Mouse (Mus musculus) CH12.LX (cell line): Measurements from ENCODE around the gene H2-M10.6. TPM values are rescaled to one million over a fixed set of nuclear protein-coding genes. Genes with fewer than 3 reads are reported as not detected.
A peak's percentile ranks its signal among the peaks of the same experiment; 100 is the strongest.

ENCODE experiments used
- DNase-seq: peaks from one replicate; pipeline ENCODE4 v3.0.0-alpha.2; 2013; ENCODE audit errors: extremely low read depth
- H3K27ac ChIP-seq: 2 replicates; pipeline ENCODE4 v1.5.1; 2012; ENCODE audit warnings: low read depth, mild to moderate bottlenecking, control low read depth, moderate library complexity; ENCODE audit not compliant: insufficient read depth
- H3K27me3 ChIP-seq: replicated peaks from 2 replicates; pipeline ENCODE3; 2012; ENCODE audit warnings: inconsistent platforms
- H3K36me3 ChIP-seq, 2 experiments: replicated peaks in 1 of 2; 2 replicates each; pipeline versions ENCODE3 to v1.6.1; 2012; ENCODE audit warnings: inconsistent platforms in 1 of 2, low read length in 1 of 2, mild to moderate bottlenecking in 1 of 2, mixed read lengths in 1 of 2, moderate library complexity in 1 of 2; ENCODE audit not compliant: control insufficient read depth in 1 of 2, insufficient read depth in 1 of 2
- H3K4me1 ChIP-seq, 2 experiments: 2 replicates each; pipeline ENCODE4 v1.6.1; 2012; ENCODE audit warnings: inconsistent platforms in 1 of 2, moderate library complexity in 1 of 2; ENCODE audit not compliant: insufficient read depth in 2 of 2, control insufficient read depth in 1 of 2
- H3K4me2 ChIP-seq: 2 replicates; pipeline ENCODE4 v1.6.1; 2012; ENCODE audit warnings: low read depth, mild to moderate bottlenecking, control low read depth; ENCODE audit not compliant: poor library complexity, insufficient read depth, severe bottlenecking
- H3K4me3 ChIP-seq, 3 experiments: fragments of 150-350 bp in 1 of 3; sonication (generic) in 1 of 3; replicated peaks in 1 of 3; 2 replicates each; pipeline versions ENCODE3 to v1.5.1; 2011 to 2012; ENCODE audit warnings: low read depth in 2 of 3, low read length in 2 of 3, mild to moderate bottlenecking in 2 of 3, moderate library complexity in 2 of 3, control low read depth in 1 of 3, improper control_type of control experiment in 1 of 3, inconsistent platforms in 1 of 3, mixed read lengths in 1 of 3; ENCODE audit not compliant: poor library complexity in 1 of 3
- H3K79me2 ChIP-seq: replicated peaks from 2 replicates; pipeline ENCODE4 v1.6.1; 2012; ENCODE audit warnings: mild to moderate bottlenecking, moderate library complexity; ENCODE audit not compliant: control insufficient read depth, poor library complexity, insufficient read depth, severe bottlenecking; ENCODE audit errors: extremely low read depth
- H3K9ac ChIP-seq: 2 replicates; pipeline ENCODE4 v1.6.1; 2012; ENCODE audit warnings: low read depth, mild to moderate bottlenecking, control low read depth, moderate library complexity; ENCODE audit not compliant: insufficient read depth
- H3K9me3 ChIP-seq: replicated peaks from 2 replicates; pipeline ENCODE3; 2012; ENCODE audit warnings: low read length, inconsistent platforms, mixed read lengths
- BHLHE40 ChIP-seq: IDR thresholded peaks from 2 replicates; pipeline ENCODE4 v1.6.1; 2011; ENCODE audit warnings: mild to moderate bottlenecking, low read depth, low read length, improper control_type of control experiment
- CHD1 ChIP-seq: IDR thresholded peaks from 2 replicates; pipeline ENCODE4 v1.6.1; 2012; ENCODE audit warnings: low read depth, low read length, improper control_type of control experiment, inconsistent platforms
- CTCF ChIP-seq, 2 experiments: IDR thresholded peaks in 1 of 2; conservative IDR thresholded peaks in 1 of 2; 2 replicates each; pipeline ENCODE4 v1.5.1; 2011 to 2012; ENCODE audit warnings: low read depth in 2 of 2, low read length in 2 of 2, improper control_type of control experiment in 1 of 2, inconsistent platforms in 1 of 2, mild to moderate bottlenecking in 1 of 2, moderate library complexity in 1 of 2
- E2F4 ChIP-seq: IDR thresholded peaks from 2 replicates; pipeline ENCODE4 v1.6.1; 2011; ENCODE audit warnings: low read depth, low read length, improper control_type of control experiment; ENCODE audit not compliant: insufficient replicate concordance
- ELF1 ChIP-seq: IDR thresholded peaks from 2 replicates; pipeline ENCODE4 v1.6.1; 2014; ENCODE audit warnings: low read depth, mild to moderate bottlenecking, inconsistent platforms, low read length, improper control_type of control experiment
- ETS1 ChIP-seq: conservative IDR thresholded peaks from 2 replicates; pipeline ENCODE4 v1.6.1; 2012; ENCODE audit warnings: low read depth, mild to moderate bottlenecking, inconsistent platforms, low read length, improper control_type of control experiment, moderate library complexity
- HCFC1 ChIP-seq: IDR thresholded peaks from 2 replicates; pipeline ENCODE4 v1.6.1; 2012; ENCODE audit warnings: low read depth, mild to moderate bottlenecking, inconsistent platforms, low read length, improper control_type of control experiment
- IRF4 ChIP-seq: IDR thresholded peaks from 2 replicates; pipeline ENCODE4 v1.6.1; 2014; ENCODE audit warnings: low read depth, mild to moderate bottlenecking, inconsistent platforms, low read length, improper control_type of control experiment
- JUN ChIP-seq: IDR thresholded peaks from 2 replicates; pipeline ENCODE4 v1.6.1; 2011; ENCODE audit warnings: low read depth, mild to moderate bottlenecking, low read length, improper control_type of control experiment, moderate library complexity; ENCODE audit not compliant: insufficient read depth
- JUND ChIP-seq: conservative IDR thresholded peaks from 2 replicates; pipeline ENCODE4 v1.6.1; 2011; ENCODE audit warnings: low read depth, low read length, improper control_type of control experiment
- KAT2A ChIP-seq: IDR thresholded peaks from 2 replicates; pipeline ENCODE4 v1.6.1; 2012; ENCODE audit warnings: low read length, improper control_type of control experiment, inconsistent platforms; ENCODE audit not compliant: insufficient replicate concordance
- MAFK ChIP-seq: IDR thresholded peaks from 2 replicates; pipeline ENCODE4 v1.6.1; 2011; ENCODE audit warnings: low read length, improper control_type of control experiment; ENCODE audit not compliant: insufficient replicate concordance
- MAX ChIP-seq: IDR thresholded peaks from 2 replicates; pipeline ENCODE4 v1.6.1; 2011; ENCODE audit warnings: low read length, improper control_type of control experiment
- MXI1 ChIP-seq: IDR thresholded peaks from 2 replicates; pipeline ENCODE4 v1.6.1; 2011; ENCODE audit warnings: mild to moderate bottlenecking, low read depth, low read length, improper control_type of control experiment
- MYC ChIP-seq: IDR thresholded peaks from 2 replicates; pipeline ENCODE4 v1.6.1; 2011; ENCODE audit warnings: low read depth, mild to moderate bottlenecking, improper control_type of control experiment, low read length
- NRF1 ChIP-seq: IDR thresholded peaks from 2 replicates; pipeline ENCODE4 v1.6.1; 2014; ENCODE audit warnings: low read depth, mild to moderate bottlenecking, inconsistent platforms, low read length, improper control_type of control experiment, moderate library complexity
- PAX5 ChIP-seq: IDR thresholded peaks from 2 replicates; pipeline ENCODE4 v1.6.1; 2012; ENCODE audit warnings: low read length, inconsistent platforms, mixed read lengths
- POLR2A ChIP-seq: IDR thresholded peaks from 2 replicates; pipeline ENCODE4 v1.6.1; 2011; ENCODE audit warnings: low read depth, mild to moderate bottlenecking, improper control_type of control experiment, low read length
- POLR2AphosphoS2 ChIP-seq: IDR thresholded peaks from 2 replicates; pipeline ENCODE4 v1.6.1; 2011; ENCODE audit warnings: low read depth, low read length, improper control_type of control experiment
- RAD21 ChIP-seq: IDR thresholded peaks from 2 replicates; pipeline ENCODE4 v1.6.1; 2011; ENCODE audit warnings: low read depth, mild to moderate bottlenecking, low read length, improper control_type of control experiment, moderate library complexity
- RCOR1 ChIP-seq: conservative IDR thresholded peaks from 2 replicates; pipeline ENCODE4 v1.6.1; 2012; ENCODE audit warnings: low read depth, mild to moderate bottlenecking, inconsistent platforms, low read length, improper control_type of control experiment
- SIN3A ChIP-seq: IDR thresholded peaks from 2 replicates; pipeline ENCODE4 v1.6.1; 2012; ENCODE audit warnings: low read length, improper control_type of control experiment, inconsistent platforms
- TBP ChIP-seq: conservative IDR thresholded peaks from 2 replicates; pipeline ENCODE4 v1.6.1; 2011; ENCODE audit warnings: low read depth, low read length, improper control_type of control experiment
- TCF12 ChIP-seq: IDR thresholded peaks from 2 replicates; pipeline ENCODE4 v1.6.1; 2014; ENCODE audit warnings: low read depth, mild to moderate bottlenecking, inconsistent platforms, low read length, improper control_type of control experiment
- UBTF ChIP-seq: IDR thresholded peaks from 2 replicates; pipeline ENCODE4 v1.6.1; 2012; ENCODE audit warnings: low read depth, mild to moderate bottlenecking, inconsistent platforms, low read length, improper control_type of control experiment, moderate library complexity
- USF1 ChIP-seq: IDR thresholded peaks from 2 replicates; pipeline ENCODE4 v1.6.1; 2014; ENCODE audit warnings: low read depth, mild to moderate bottlenecking, inconsistent platforms, low read length, improper control_type of control experiment
- USF2 ChIP-seq: conservative IDR thresholded peaks from 2 replicates; pipeline ENCODE4 v1.6.1; 2011; ENCODE audit warnings: low read depth, low read length, improper control_type of control experiment
- ZC3H11A ChIP-seq: IDR thresholded peaks from 2 replicates; pipeline ENCODE4 v1.6.1; 2012; ENCODE audit warnings: low read depth, mild to moderate bottlenecking, inconsistent platforms, low read length, improper control_type of control experiment
- ZKSCAN1 ChIP-seq: IDR thresholded peaks from 2 replicates; pipeline ENCODE4 v1.6.1; 2012; ENCODE audit warnings: low read depth, inconsistent platforms, low read length, improper control_type of control experiment, borderline replicate concordance
- ZMIZ1 ChIP-seq: IDR thresholded peaks from 2 replicates; pipeline ENCODE4 v1.6.1; 2012; ENCODE audit warnings: low read depth, mild to moderate bottlenecking, inconsistent platforms, low read length, improper control_type of control experiment
- dilution Hi-C: fragments of 300-500 bp; cut with MboI; formaldehyde crosslinking; loops from 2 replicates; pipeline ENCODE4 v1.14.3; 2020; ENCODE audit warnings: low sequenced_read_pairs; ENCODE audit not compliant: extremely low pct_unique_long_range_greater_than_20kb, extremely low pct_ligation_motif_present
- in situ Hi-C: fragments of 300-500 bp; cut with MboI; formaldehyde crosslinking; loops from 3 replicates; pipeline ENCODE4 v1.14.3; 2019; ENCODE audit warnings: low sequenced_read_pairs, low pct_ligation_motif_present, low pct_unique_long_range_greater_than_20kb, mixed read lengths
- polyA plus RNA-seq: library from polyadenylated mRNA; unstranded; fragments of >175 nt; gene quantifications from 2 replicates; pipeline ENCODE4 v1.2.1, GENCODE M21; 2012; ENCODE audit warnings: low read depth; ENCODE audit not compliant: insufficient read length
- total RNA-seq, 2 experiments: library from RNA; depleted of rRNA; stranded (reverse); fragments of 300-350 nt in 1 of 2; fragments of >200 nt in 1 of 2; gene quantifications; 2 replicates each; pipeline ENCODE4 v1.2.3; 2012 to 2014

H2-M10.6 gene
- total and polyA plus RNA-seq, 3 experiments: 0.27 TPM; not detected in 2

GRCm38 (mm10) chr17:36836427-36836812 lies 24.4 kb downstream of the H2-M10.6 start:
- H3K27ac ChIP-seq: peak overlapping the region; percentile 29; the same call in 1 of the 2 replicates
- in situ Hi-C loops: no loop called here
- dilution Hi-C loops: no loop called here

DNA sequence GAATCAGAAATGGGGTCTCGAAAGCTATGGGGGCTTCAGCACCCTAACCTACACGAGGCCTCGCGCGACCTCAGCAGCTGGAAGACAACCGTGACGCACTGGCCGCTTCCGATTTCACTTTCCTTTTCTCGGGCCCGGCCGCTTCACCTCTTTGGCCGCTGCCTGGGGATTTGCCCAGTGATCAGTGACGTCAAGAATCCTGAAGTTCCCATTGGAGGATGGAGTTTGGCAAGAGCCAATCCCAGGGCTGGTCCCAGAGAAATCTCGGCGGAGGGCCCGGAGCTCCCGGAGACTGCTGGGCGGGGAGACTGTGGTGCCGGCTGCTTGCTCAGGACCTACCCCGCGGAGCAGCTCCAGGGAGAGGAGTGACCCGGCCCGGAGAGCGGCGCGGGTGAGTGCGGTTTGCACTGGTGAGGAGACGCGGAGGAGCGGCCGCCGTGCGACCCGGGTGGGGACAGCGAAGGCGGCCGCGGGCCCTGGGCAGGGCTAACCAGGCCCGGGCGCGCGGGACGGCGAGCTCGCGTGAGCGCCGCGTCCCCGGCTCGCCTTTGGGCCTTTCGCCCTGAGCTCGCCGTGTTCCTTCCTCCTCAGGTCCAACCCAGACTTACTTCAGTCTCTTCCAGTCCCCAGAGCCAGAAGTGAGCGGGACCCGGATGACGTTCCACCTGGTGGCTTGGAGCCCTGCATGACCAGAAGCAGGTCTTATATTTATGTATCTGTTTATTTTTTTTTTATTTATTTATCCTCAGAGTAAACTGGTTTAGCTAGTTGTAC lies 25.1 kb downstream of the H2-M10.6 start, which contains the start of gene Trim26:
Gene Trim26 (plus strand): TSS at position 261 of the 774 bp plus-strand sequence.
- Histone ChIP-seq H3K4me3 (peak within 1 kb of the TSS; percentile 68 to 77 (median 75)), H3K36me3 (peaks cover 3 to 18% of the 10 kb centered on the region in 2 experiments), H3K9me3 (no peaks in the 10 kb centered on the region), H3K4me1 (peaks cover 4 to 26% of the 10 kb centered on the region in 2 experiments), H3K4me2 (peak within 1 kb of the TSS; percentile 82), H3K79me2 (peaks cover 3% of the 10 kb centered on the region), H3K9ac (peak within 1 kb of the TSS; percentile 83), H3K27ac (peak within 1 kb of the TSS; percentile 42), H3K27me3 (peaks cover 9% of the 10 kb centered on the region)
- in situ Hi-C loops (no loop called here), dilution Hi-C loops (no loop called here)
- DNase-seq: peak; percentile 98
- TF ChIP-seq IRF4: peak; percentile 76
- peak; percentile 67 for TF ChIP-seq HCFC1
- no peak for TF ChIP-seq USF2
- no peak for TF ChIP-seq JUND
- no peak for TF ChIP-seq RCOR1
- peak; percentile 89 for TF ChIP-seq ELF1
- no peak for TF ChIP-seq ZKSCAN1
- TF ChIP-seq JUN: no peak
- no peak for TF ChIP-seq ZC3H11A
- TF ChIP-seq MAX: peak; percentile 68
- TF ChIP-seq MYC: peak; percentile 14; the same call in 1 of the 2 replicates
- TF ChIP-seq NRF1: peak; percentile 45; the same call in 1 of the 2 replicates
- TF ChIP-seq E2F4: no peak
- peak; percentile 95 for TF ChIP-seq ETS1
- no peak for TF ChIP-seq SIN3A
- 0 out of 2 replicates have a peak, but pooled peaks have one; percentile 23 for TF ChIP-seq ZMIZ1
- peak; percentile 96 for TF ChIP-seq UBTF
- TF ChIP-seq KAT2A: 0 out of 2 replicates have a peak, but pooled peaks have one; percentile 19
- TF ChIP-seq MXI1: no peak; the same call in 1 of the 2 replicates
- no peak for TF ChIP-seq USF1
- TF ChIP-seq PAX5: no peak
- peak; percentile 87 for TF ChIP-seq BHLHE40
- no peak for TF ChIP-seq MAFK
- TF ChIP-seq CTCF (conservative IDR thresholded peaks at IDR 0.05 in 1 of 2, IDR thresholded peaks at IDR 0.05 in 1 of 2; ENCODE audit: low read depth in 2 of 2, low read length in 2 of 2): no peak
- no peak for TF ChIP-seq TBP
- peak; percentile 77 for TF ChIP-seq POLR2A
- TF ChIP-seq POLR2AphosphoS2: no peak

More at GRCm38 (mm10) chr17:36836427-36836812, 24.4 kb downstream of the H2-M10.6 start:
- no peak for DNase-seq
- Histone ChIP-seq H3K4me2 (peak overlapping the region; percentile 82), H3K79me2 (peaks cover 3% of the 10 kb centered on the region), H3K4me1 (peaks cover 4 to 26% of the 10 kb centered on the region in 2 experiments), H3K9ac (peak overlapping the region; percentile 63), H3K36me3 (peaks cover under 1 to 16% of the 10 kb centered on the region in 2 experiments), H3K27me3 (peaks cover 9% of the 10 kb centered on the region), H3K4me3 (peak overlapping the region; percentile 34 to 68 (median 48)), H3K9me3 (no peaks in the 10 kb centered on the region)
- TF ChIP-seq RAD21 (no peak), MXI1 (peak; percentile 65; the same call in 1 of the 2 replicates), CHD1 (peak; percentile 75; the same call in 1 of the 2 replicates), SIN3A (0 out of 2 replicates have a peak, but pooled peaks have one; percentile 48), TBP (no peak), ELF1 (no peak), MYC (peak; percentile 1; the same call in 1 of the 2 replicates), ETS1 (peak; percentile 22; the same call in 1 of the 2 replicates), NRF1 (no peak), TCF12 (no peak), JUN (no peak)
